Mouse (Mus musculus): ENCODE data around the gene Tnfrsf21. TPM values are rescaled to one million over a fixed set of nuclear protein-coding genes. Genes with fewer than 3 reads are reported as not detected.

Tnfrsf21 gene
- polyA plus RNA-seq, 1 experiment from 2014 or later, result 51.9 TPM

- Histone ChIP-seq H3K27ac (peak overlapping the region; percentile 71; the same call in 1 of the 2 replicates), H3K4me1 (peaks cover 61% of the 10 kb centered on the region), H3K9me3 (replicated peaks) (no peaks in the 10 kb centered on the region), H3K4me2 (peak overlapping the region; percentile 48), H3K36me3 (peaks cover 12% of the 10 kb centered on the region), H3K27me3 (no peaks in the 10 kb centered on the region), H3K9ac (no peak overlapping the region), H3K4me3 (replicated peaks) (no peak overlapping the region)
- WGBS, result 49% methylated on average over 4 of the region's 4 CpGs
- ATAC-seq (replicated peaks; ENCODE audit: low FRiP score), result 0 out of 2 replicates have a peak, but pooled peaks have one; percentile 63
Observed at GRCm38 (mm10) chr17:43026708-43027107, 10.4 kb downstream of the Tnfrsf21 start.

- ATAC-seq (replicated peaks; ENCODE audit: low FRiP score), result no peak
- no peak overlapping the region for H3K9ac ChIP-seq
- H3K4me3 ChIP-seq (replicated peaks), result no peak overlapping the region
- 48% methylated on average over 3 of the region's 3 CpGs for WGBS
- H3K4me1 ChIP-seq, result peaks cover 40% of the 10 kb centered on the region
- H3K27ac ChIP-seq, result no peak overlapping the region
- H3K4me2 ChIP-seq, result no peak overlapping the region
- H3K36me3 ChIP-seq, result no peaks in the 10 kb centered on the region
- no peaks in the 10 kb centered on the region for H3K27me3 ChIP-seq
- no peaks in the 10 kb centered on the region for H3K9me3 ChIP-seq (replicated peaks)
Observed at GRCm38 (mm10) chr17:43029546-43029945, 13.2 kb downstream of the Tnfrsf21 start.

- Histone ChIP-seq H3K27ac (no peak overlapping the region), H3K36me3 (no peaks in the 10 kb centered on the region), H3K27me3 (no peaks in the 10 kb centered on the region), H3K4me3 (replicated peaks) (no peak overlapping the region), H3K4me2 (no peak overlapping the region), H3K9ac (no peak overlapping the region), H3K4me1 (peaks cover 34% of the 10 kb centered on the region), H3K9me3 (replicated peaks) (no peaks in the 10 kb centered on the region)
- no peak for ATAC-seq (replicated peaks; ENCODE audit: low FRiP score)
- 70% methylated on average over 3 of the region's 3 CpGs for WGBS
Observed at GRCm38 (mm10) chr17:43030290-43030689, 13.9 kb downstream of the Tnfrsf21 start.

GRCm38 (mm10) chr17:43032489-43033036, 16.2 kb downstream of the Tnfrsf21 start:
- ATAC-seq (replicated peaks; ENCODE audit: low FRiP score), result no peak
- H3K9ac ChIP-seq, result no peak overlapping the region
- H3K27ac ChIP-seq, result no peak overlapping the region
- peaks cover 6% of the 10 kb centered on the region for H3K36me3 ChIP-seq
- no peaks in the 10 kb centered on the region for H3K27me3 ChIP-seq
- H3K4me3 ChIP-seq (replicated peaks), result no peak overlapping the region
- no peak overlapping the region for H3K4me2 ChIP-seq
- peaks cover 15% of the 10 kb centered on the region for H3K4me1 ChIP-seq
- H3K9me3 ChIP-seq (replicated peaks), result no peaks in the 10 kb centered on the region
- WGBS, result 77% methylated on average over 8 of the region's 8 CpGs

- 82% methylated on average over 2 of the region's 2 CpGs for WGBS
- no peak for ATAC-seq (replicated peaks; ENCODE audit: low FRiP score)
- no peak overlapping the region for H3K4me3 ChIP-seq (replicated peaks)
- H3K9me3 ChIP-seq (replicated peaks), result no peaks in the 10 kb centered on the region
- no peaks in the 10 kb centered on the region for H3K27me3 ChIP-seq
- peaks cover under 1% of the 10 kb centered on the region; the same call in 1 of the 2 replicates for H3K4me1 ChIP-seq
- H3K9ac ChIP-seq, result no peak overlapping the region
- peaks cover 34% of the 10 kb centered on the region for H3K36me3 ChIP-seq
- no peak overlapping the region for H3K4me2 ChIP-seq
- H3K27ac ChIP-seq, result no peak overlapping the region
Observed at GRCm38 (mm10) chr17:43035386-43035785, 19.0 kb downstream of the Tnfrsf21 start.

- no peaks in the 10 kb centered on the region for H3K27me3 ChIP-seq
- no peaks in the 10 kb centered on the region for H3K9me3 ChIP-seq (replicated peaks)
- H3K9ac ChIP-seq, result no peak overlapping the region
- WGBS, result 70% methylated on average over 10 of the region's 10 CpGs
- no peak overlapping the region for H3K4me2 ChIP-seq
- H3K4me1 ChIP-seq, result no peaks in the 10 kb centered on the region
- peaks cover 39% of the 10 kb centered on the region for H3K36me3 ChIP-seq
- ATAC-seq (replicated peaks; ENCODE audit: low FRiP score), result 0 out of 2 replicates have a peak, but pooled peaks have one; percentile 33
- H3K27ac ChIP-seq, result no peak overlapping the region
- no peak overlapping the region for H3K4me3 ChIP-seq (replicated peaks)
Observed at GRCm38 (mm10) chr17:43036058-43036757, 19.9 kb downstream of the Tnfrsf21 start.

GRCm38 (mm10) chr17:43040571-43040970, 24.2 kb downstream of the Tnfrsf21 start:
- H3K36me3 ChIP-seq, result peaks cover 65% of the 10 kb centered on the region
- 68% methylated on average over 3 of the region's 3 CpGs for WGBS
- no peak overlapping the region for H3K9ac ChIP-seq
- H3K9me3 ChIP-seq (replicated peaks), result no peaks in the 10 kb centered on the region
- H3K4me2 ChIP-seq, result no peak overlapping the region
- ATAC-seq (replicated peaks; ENCODE audit: low FRiP score), result no peak
- no peak overlapping the region for H3K4me3 ChIP-seq (replicated peaks)
- H3K27ac ChIP-seq, result no peak overlapping the region
- no peaks in the 10 kb centered on the region for H3K4me1 ChIP-seq
- no peaks in the 10 kb centered on the region for H3K27me3 ChIP-seq

GRCm38 (mm10) chr17:43050619-43051018, 34.3 kb downstream of the Tnfrsf21 start:
- WGBS, result 87% methylated on average over 2 of the region's 2 CpGs
- H3K4me3 ChIP-seq (replicated peaks), result no peak overlapping the region
- no peak overlapping the region for H3K27ac ChIP-seq
- peaks cover 17% of the 10 kb centered on the region for H3K4me1 ChIP-seq
- H3K27me3 ChIP-seq, result no peaks in the 10 kb centered on the region
- H3K4me2 ChIP-seq, result no peak overlapping the region
- ATAC-seq (replicated peaks; ENCODE audit: low FRiP score), result no peak
- 0 out of 2 replicates have a peak, but pooled peaks cover 3% of the 10 kb centered on the region for H3K36me3 ChIP-seq
- no peaks in the 10 kb centered on the region for H3K9me3 ChIP-seq (replicated peaks)
- no peak overlapping the region for H3K9ac ChIP-seq

- Histone ChIP-seq H3K27ac (no peak overlapping the region), H3K4me2 (no peak overlapping the region), H3K36me3 (0 out of 2 replicates have a peak, but pooled peaks cover 3% of the 10 kb centered on the region), H3K27me3 (no peaks in the 10 kb centered on the region), H3K4me1 (no peaks in the 10 kb centered on the region), H3K9me3 (replicated peaks) (no peaks in the 10 kb centered on the region), H3K9ac (no peak overlapping the region), H3K4me3 (replicated peaks) (no peak overlapping the region)
- ATAC-seq (replicated peaks; ENCODE audit: low FRiP score), result no peak
- WGBS, result 79% methylated on average over 1 of the region's 1 CpGs
Observed at GRCm38 (mm10) chr17:43052791-43053190, 36.4 kb downstream of the Tnfrsf21 start.

- no peak overlapping the region for H3K9ac ChIP-seq
- no peak for ATAC-seq (replicated peaks; ENCODE audit: low FRiP score)
- WGBS, result 93% methylated on average over 10 of the region's 10 CpGs
- H3K9me3 ChIP-seq (replicated peaks), result no peaks in the 10 kb centered on the region
- peaks cover 3% of the 10 kb centered on the region; the same call in 1 of the 2 replicates for H3K36me3 ChIP-seq
- H3K4me1 ChIP-seq, result 0 out of 2 replicates have a peak, but pooled peaks cover 4% of the 10 kb centered on the region
- no peaks in the 10 kb centered on the region for H3K27me3 ChIP-seq
- no peak overlapping the region for H3K27ac ChIP-seq
- H3K4me3 ChIP-seq (replicated peaks), result no peak overlapping the region
- H3K4me2 ChIP-seq, result no peak overlapping the region
Observed at GRCm38 (mm10) chr17:43053943-43054342, 37.6 kb downstream of the Tnfrsf21 start.

- 88% methylated on average over 11 of the region's 11 CpGs for WGBS
- H3K9me3 ChIP-seq (replicated peaks), result no peaks in the 10 kb centered on the region
- H3K9ac ChIP-seq, result no peak overlapping the region
- ATAC-seq (replicated peaks; ENCODE audit: low FRiP score), result no peak
- H3K4me3 ChIP-seq (replicated peaks), result no peak overlapping the region
- no peak overlapping the region for H3K27ac ChIP-seq
- peaks cover 13% of the 10 kb centered on the region; the same call in 1 of the 2 replicates for H3K36me3 ChIP-seq
- H3K4me2 ChIP-seq, result no peak overlapping the region
- 0 out of 2 replicates have a peak, but pooled peaks cover 4% of the 10 kb centered on the region for H3K4me1 ChIP-seq
- no peaks in the 10 kb centered on the region for H3K27me3 ChIP-seq
Observed at GRCm38 (mm10) chr17:43058277-43059025, 42.1 kb downstream of the Tnfrsf21 start.

GRCm38 (mm10) chr17:43064705-43065104, 48.4 kb downstream of the Tnfrsf21 start:
- Histone ChIP-seq H3K36me3 (peaks cover 50% of the 10 kb centered on the region), H3K4me2 (no peak overlapping the region), H3K27me3 (no peaks in the 10 kb centered on the region), H3K27ac (no peak overlapping the region), H3K4me1 (no peaks in the 10 kb centered on the region), H3K4me3 (replicated peaks) (no peak overlapping the region), H3K9me3 (replicated peaks) (no peaks in the 10 kb centered on the region), H3K9ac (no peak overlapping the region)
- WGBS, result 94% methylated on average over 6 of the region's 6 CpGs
- ATAC-seq (replicated peaks; ENCODE audit: low FRiP score), result no peak

All from kidney, embryonic 15.5 days (tissue).